In genomic region chr2:181487338-181488277, GRCm38 (mm10) we compare ENCODE assay signal across 8 mouse cellular contexts. TPM values are rescaled to one million over a fixed set of nuclear protein-coding genes. Genes with fewer than 3 reads are reported as not detected.
A peak's percentile ranks its signal among the peaks of the same experiment; 100 is the strongest.
DNase-seq lines count a peak whose midpoint lies in the region; ATAC-seq and TF ChIP-seq lines count a peak whose summit lies in the region.

No protein-coding gene starts in this region.

- no peak for DNase-seq in ES-E14 (ENCODE audit: low read depth, low spot score)
- peak; percentile 69 to 73 for DNase-seq in heart, postnatal 10 days
- peak; percentile 69 to 83 for DNase-seq in kidney, postnatal 36 days
- DNase-seq in neural tube, embryonic 11.5 days (ENCODE audit: low spot score), result peak; percentile 56
- DNase-seq in right cerebral cortex, postnatal 4 days, result no peak
- no peak for DNase-seq in c-Kit-positive CD71-positive TER-119-positive erythroid progenitor cells, embryonic 14.5 days (ENCODE audit: low spot score)

- no peaks in the 10 kb centered on the region for H3K9me3 ChIP-seq in ES-E14 (ENCODE audit: control insufficient read depth, insufficient read depth, low read depth, low read length)
- no peaks in the 10 kb centered on the region for H3K9me3 ChIP-seq in neural tube, embryonic 11.5 days (ENCODE audit: control insufficient read depth, low read length)
- H3K9me3 ChIP-seq in forebrain, embryonic 16.5 days (ENCODE audit: control insufficient read depth, low read length), result no peaks in the 10 kb centered on the region

- H3K27me3 ChIP-seq in neural tube, embryonic 11.5 days (ENCODE audit: control insufficient read depth, insufficient read depth, low read length), result no peaks in the 10 kb centered on the region
- no peaks in the 10 kb centered on the region for H3K27me3 ChIP-seq in forebrain, embryonic 16.5 days (replicated peaks; ENCODE audit: control insufficient read depth, insufficient read depth, low read length)

- no peak overlapping the region for H3K4me3 ChIP-seq in ES-E14 (ENCODE audit: insufficient read depth in 1 of 2, low read depth in 1 of 2, low read length in 2 of 2, poor library complexity in 1 of 2, severe bottlenecking in 1 of 2)
- no peak overlapping the region for H3K4me3 ChIP-seq in brown adipose tissue, adult 24 weeks (ENCODE audit: insufficient read depth, low read depth, low read length)
- no peak overlapping the region for H3K4me3 ChIP-seq in neural tube, embryonic 11.5 days (ENCODE audit: low read depth, low read length)
- no peak overlapping the region for H3K4me3 ChIP-seq in forebrain, embryonic 16.5 days (replicated peaks; ENCODE audit: low read length)

- in situ Hi-C loops in ES-E14 (cut with MboI; ENCODE audit: low sequenced_read_pairs in 2 of 2, unreplicated experiment in 2 of 2), result no loop called here

- WGBS in neural tube, embryonic 11.5 days, result 13% methylated on average over 5 of the region's 5 CpGs
- WGBS in forebrain, embryonic 16.5 days, result 47% methylated on average over 5 of the region's 5 CpGs

- no peaks in the 10 kb centered on the region for H3K36me3 ChIP-seq in ES-E14 (ENCODE audit: control insufficient read depth, insufficient read depth, low read length, poor library complexity, severe bottlenecking)
- H3K36me3 ChIP-seq in neural tube, embryonic 11.5 days (ENCODE audit: control insufficient read depth, insufficient read depth, low read length), result no peaks in the 10 kb centered on the region
- H3K36me3 ChIP-seq in forebrain, embryonic 16.5 days (ENCODE audit: control insufficient read depth, insufficient read depth), result no peaks in the 10 kb centered on the region

- no peak overlapping the region for H3K9ac ChIP-seq in ES-E14 (ENCODE audit: insufficient read depth, low read depth, low read length, poor library complexity, severe bottlenecking)
- peak overlapping the region; percentile 29 for H3K9ac ChIP-seq in neural tube, embryonic 11.5 days (ENCODE audit: low read length)
- no peak overlapping the region for H3K9ac ChIP-seq in forebrain, embryonic 16.5 days (replicated peaks; ENCODE audit: low read depth, low read length)

- peak; percentile 50; the same call in 1 of the 2 replicates for ATAC-seq in neural tube, embryonic 11.5 days (ENCODE audit: insufficient read depth, low FRiP score, low TSS enrichment)
- no peak for ATAC-seq in forebrain, embryonic 16.5 days

- H3K27ac ChIP-seq in ES-E14 (ENCODE audit: insufficient read depth, low read depth, low read length, poor library complexity, severe bottlenecking), result no peak overlapping the region
- H3K27ac ChIP-seq in brown adipose tissue, adult 24 weeks (replicated peaks; ENCODE audit: low read depth, low read length), result peak overlapping the region; percentile 91
- peak overlapping the region; percentile 75 for H3K27ac ChIP-seq in neural tube, embryonic 11.5 days (ENCODE audit: low read depth, low read length)
- no peak overlapping the region for H3K27ac ChIP-seq in forebrain, embryonic 16.5 days (ENCODE audit: low read length)

- intact Hi-C loops in heart, postnatal 10 days (cut with DNase I), result no loop called here

- peak overlapping the region; percentile 6; the same call in 1 of the 2 replicates for H3K4me2 ChIP-seq in neural tube, embryonic 11.5 days (ENCODE audit: low read depth)
- no peak overlapping the region for H3K4me2 ChIP-seq in forebrain, embryonic 16.5 days (ENCODE audit: low read length)

- peaks cover 0 to 10% of the 10 kb centered on the region in 2 experiments; a peak in 3 of 4 replicates for H3K4me1 ChIP-seq in ES-E14 (ENCODE audit: control insufficient read depth in 2 of 2, insufficient read depth in 2 of 2, low read length in 2 of 2, poor library complexity in 1 of 2)
- peaks cover 54% of the 10 kb centered on the region for H3K4me1 ChIP-seq in brown adipose tissue, adult 24 weeks (ENCODE audit: control insufficient read depth, insufficient read depth, insufficient read length, low read length)
- peaks cover 19% of the 10 kb centered on the region for H3K4me1 ChIP-seq in neural tube, embryonic 11.5 days (ENCODE audit: control insufficient read depth, insufficient read depth, low read length)
- no peaks in the 10 kb centered on the region for H3K4me1 ChIP-seq in forebrain, embryonic 16.5 days (replicated peaks; ENCODE audit: control insufficient read depth, insufficient read depth, low read length)

TF ChIP-seq in ES-E14, 5 proteins besides CTCF, POLR2A, EP300 and RAD21:
- TF ChIP-seq MAFK (IDR thresholded peaks at IDR 0.05; ENCODE audit: insufficient read depth, low read depth, low read length), result peak; percentile 64; the same call in 1 of the 2 replicates
- TF ChIP-seq ZC3H11A (IDR thresholded peaks at IDR 0.05; ENCODE audit: borderline replicate concordance, low read depth, low read length), result no peak
TF ChIP-seq in ES-E14: peak in this region for 1.

RNA-seq across cellular contexts. Expression of gene Abhd16b, which starts 5.4 kb away (rescaled TPM):
- total RNA-seq in ES-E14 (2012; rRNA removed), result 0.36 and 0.53 TPM in 2 replicates
- polyA plus RNA-seq in brown adipose tissue, adult 24 weeks (2012; ENCODE audit: insufficient read depth, insufficient read length, missing spikeins), result not detected in 2 replicates
- total RNA-seq in heart, postnatal 10 days (2021), result not detected
- polyA plus RNA-seq in neural tube, embryonic 11.5 days (2014; fragmentation: Nextera tagmentation; extraction: Ambion mirVana), result 0.22 TPM in 1 of 2 replicates, not detected in the other
- polyA plus RNA-seq in forebrain, embryonic 16.5 days (2015; fragmentation: Nextera tagmentation; extraction: Ambion mirVana), result not detected in 2 replicates

RNA-seq across cellular contexts. Expression of gene Tpd52l2, which starts 9.3 kb away (rescaled TPM):
- 111 TPM in 2 replicates for total RNA-seq in ES-E14 (2012; rRNA removed)
- 88.5 and 109 TPM in 2 replicates for polyA plus RNA-seq in brown adipose tissue, adult 24 weeks (2012; ENCODE audit: insufficient read depth, insufficient read length, missing spikeins)
- 10 to 100 TPM; 69.9 to 74.9 TPM for total RNA-seq in heart, postnatal 10 days (2021)
- 141 and 142 TPM in 2 replicates for polyA plus RNA-seq in neural tube, embryonic 11.5 days (2014; fragmentation: Nextera tagmentation; extraction: Ambion mirVana)
- 135 and 139 TPM in 2 replicates for polyA plus RNA-seq in forebrain, embryonic 16.5 days (2015; fragmentation: Nextera tagmentation; extraction: Ambion mirVana)

RNA-seq across cellular contexts. Expression of gene Zbtb46, which starts 28.4 kb away (rescaled TPM):
- 4.4 and 5.1 TPM in 2 replicates for total RNA-seq in ES-E14 (2012; rRNA removed)
- 5.5 and 6.6 TPM in 2 replicates for polyA plus RNA-seq in brown adipose tissue, adult 24 weeks (2012; ENCODE audit: insufficient read depth, insufficient read length, missing spikeins)
- 10 to 100 TPM; 14.8 to 15.9 TPM for total RNA-seq in heart, postnatal 10 days (2021)
- polyA plus RNA-seq in neural tube, embryonic 11.5 days (2014; fragmentation: Nextera tagmentation; extraction: Ambion mirVana), result 20.2 and 21.9 TPM in 2 replicates
- 9.5 and 11.9 TPM in 2 replicates for polyA plus RNA-seq in forebrain, embryonic 16.5 days (2015; fragmentation: Nextera tagmentation; extraction: Ambion mirVana)

RNA-seq across cellular contexts. Expression of gene Dnajc5, which starts 32.7 kb away (rescaled TPM):
- 67.2 and 87.6 TPM in 2 replicates for total RNA-seq in ES-E14 (2012; rRNA removed)
- 30.8 and 38.6 TPM in 2 replicates for polyA plus RNA-seq in brown adipose tissue, adult 24 weeks (2012; ENCODE audit: insufficient read depth, insufficient read length, missing spikeins)
- 100 to 1,000 TPM in 1 of 2 experiments, 10 to 100 TPM in 1; 96.7 to 104 TPM for total RNA-seq in heart, postnatal 10 days (2021)
- 107 and 120 TPM in 2 replicates for polyA plus RNA-seq in neural tube, embryonic 11.5 days (2014; fragmentation: Nextera tagmentation; extraction: Ambion mirVana)
- 221 and 239 TPM in 2 replicates for polyA plus RNA-seq in forebrain, embryonic 16.5 days (2015; fragmentation: Nextera tagmentation; extraction: Ambion mirVana)

Comparison
In these comparisons a context has a peak if more than half of its experiments do, and no peak if none do; other contexts are left out.
1. DNase-seq: peak in heart, postnatal 10 days (2 of 2), kidney, postnatal 36 days (2 of 2) and neural tube, embryonic 11.5 days (single experiment); none in ES-E14 (single experiment), right cerebral cortex, postnatal 4 days (single experiment) and c-Kit-positive CD71-positive TER-119-positive erythroid progenitor cells, embryonic 14.5 days (single experiment).
2. H3K27ac ChIP-seq: peak in brown adipose tissue, adult 24 weeks (single experiment) and neural tube, embryonic 11.5 days (single experiment); none in ES-E14 (single experiment) and forebrain, embryonic 16.5 days (single experiment).